Mouse (Mus musculus) T-helper 2 cell (primary cell): Measurements from ENCODE around the gene Slco2a1.

Experiments
- in situ Hi-C: fragments of 300-600 bp; cut with MboI, MseI; formaldehyde crosslinking; loops from one replicate; pipeline ENCODE4 v1.15.1; 2025; ENCODE audit warnings: high pct_unique_total_duplicates

The Slco2a1 gene

GRCm38 (mm10) chr9:103036971-103037391 is 48.5 kb downstream of the Slco2a1 start:
- in situ Hi-C loops: no loop called here

GRCm38 (mm10) chr9:103038266-103038665 is 49.8 kb downstream of the Slco2a1 start:
- in situ Hi-C loops: no loop called here

- in situ Hi-C loops: no loop called here
Observed at GRCm38 (mm10) chr9:103038705-103039104, 50.2 kb downstream of the Slco2a1 start.

GRCm38 (mm10) chr9:103040581-103040980 is 52.1 kb downstream of the Slco2a1 start:
- in situ Hi-C loops: no loop called here

- in situ Hi-C loops: no loop called here
Observed at GRCm38 (mm10) chr9:103045406-103045805, 56.9 kb downstream of the Slco2a1 start.

- in situ Hi-C loops: no loop called here
Observed at GRCm38 (mm10) chr9:103049049-103049511, 60.6 kb downstream of the Slco2a1 start.

GRCm38 (mm10) chr9:103053829-103054228 is 65.3 kb downstream of the Slco2a1 start:
- in situ Hi-C loops: no loop called here

- in situ Hi-C loops: no loop called here
Observed at GRCm38 (mm10) chr9:103055061-103055460, 66.5 kb downstream of the Slco2a1 start.

GRCm38 (mm10) chr9:103056164-103056563 is 67.7 kb downstream of the Slco2a1 start:
- in situ Hi-C loops: no loop called here

- in situ Hi-C loops: no loop called here
Observed at GRCm38 (mm10) chr9:103060551-103060950, 72.0 kb downstream of the Slco2a1 start.

- in situ Hi-C loops: no loop called here
Observed at GRCm38 (mm10) chr9:103061471-103062053, 73.0 kb downstream of the Slco2a1 start.

GRCm38 (mm10) chr9:103063591-103063990 is 75.1 kb downstream of the Slco2a1 start:
- in situ Hi-C loops: no loop called here

- in situ Hi-C loops: no loop called here
Observed at GRCm38 (mm10) chr9:103066845-103067244, 78.3 kb downstream of the Slco2a1 start.

GRCm38 (mm10) chr9:103067651-103068050 is 79.1 kb downstream of the Slco2a1 start:
- in situ Hi-C loops: no loop called here

GRCm38 (mm10) chr9:103068769-103069168 is 80.3 kb downstream of the Slco2a1 start:
- in situ Hi-C loops: no loop called here

- in situ Hi-C loops: no loop called here
Observed at GRCm38 (mm10) chr9:103071541-103072203, 83.2 kb downstream of the Slco2a1 start.

GRCm38 (mm10) chr9:103072204-103072599 is 83.7 kb downstream of the Slco2a1 start:
- in situ Hi-C loops: no loop called here

GRCm38 (mm10) chr9:103072926-103073515 is 84.5 kb downstream of the Slco2a1 start:
- in situ Hi-C loops: no loop called here

- in situ Hi-C loops: no loop called here
Observed at GRCm38 (mm10) chr9:103076836-103077531, 88.5 kb downstream of the Slco2a1 start.

GRCm38 (mm10) chr9:103078194-103078691 is 89.7 kb downstream of the Slco2a1 start:
- in situ Hi-C loops: no loop called here

- in situ Hi-C loops: no loop called here
Observed at GRCm38 (mm10) chr9:103080211-103080610, 91.7 kb downstream of the Slco2a1 start.
